Mouse (Mus musculus): ENCODE results near the gene Unk. TPM values are rescaled to one million over a fixed set of nuclear protein-coding genes. Genes with fewer than 3 reads are reported as not detected.

Unk gene
- polyA plus RNA-seq, 1 experiment: 33.9 TPM

- H3K36me3 ChIP-seq (ENCODE audit: control insufficient read depth, insufficient read depth, low read length, poor library complexity, severe bottlenecking): peaks cover 25% of the 10 kb centered on the region
- no peaks in the 10 kb centered on the region; the same call in 1 of the 2 replicates for H3K9me3 ChIP-seq (replicated peaks; ENCODE audit: control insufficient read depth, insufficient read depth, low read length, poor library complexity, severe bottlenecking)
- H3K4me1 ChIP-seq (ENCODE audit: control insufficient read depth, insufficient read depth, low read length): no peaks in the 10 kb centered on the region
- H3K4me3 ChIP-seq (ENCODE audit: low read depth, low read length): no peak overlapping the region
- H3K27ac ChIP-seq (ENCODE audit: insufficient read depth, low read length): peak overlapping the region; percentile 1; the same call in 1 of the 2 replicates
- no peak overlapping the region for H3K9ac ChIP-seq (ENCODE audit: low read depth, poor library complexity, severe bottlenecking)
- H3K27me3 ChIP-seq (ENCODE audit: control insufficient read depth, insufficient read depth, low read length, poor library complexity, severe bottlenecking): no peaks in the 10 kb centered on the region
- TF ChIP-seq EP300 (IDR thresholded peaks at IDR 0.05; ENCODE audit: insufficient read depth, low read depth, low read length): no peak
- no peak for TF ChIP-seq CTCF (IDR thresholded peaks at IDR 0.05; ENCODE audit: low read depth, low read length)
- no peak for TF ChIP-seq POLR2A (IDR thresholded peaks at IDR 0.05; ENCODE audit: insufficient read depth, low read length)
Measured at GRCm38 (mm10) chr11:116042372-116043138, 12.4 kb downstream of the Unk start.

DNA sequence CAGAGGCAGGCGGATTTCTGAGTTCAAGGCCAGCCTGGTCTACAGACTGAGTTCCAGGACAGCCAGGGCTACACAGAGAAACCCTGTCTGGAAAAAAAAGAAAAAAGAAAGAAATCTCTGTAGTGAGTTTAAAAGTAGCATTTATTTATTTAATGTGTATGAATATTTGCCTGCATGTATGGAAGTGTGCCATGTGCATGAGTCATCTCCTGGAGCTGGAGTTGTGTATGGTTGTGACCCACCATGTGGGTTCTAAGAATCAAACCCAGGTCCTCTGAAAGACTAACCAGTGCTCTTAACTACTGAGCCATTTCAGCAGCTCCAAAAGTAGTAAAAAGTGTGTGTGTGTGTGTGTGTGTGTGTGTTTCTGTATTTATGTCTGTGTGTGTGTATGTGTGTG lies 13.2 kb downstream of the Unk start:
- TF ChIP-seq EP300 (IDR thresholded peaks at IDR 0.05; ENCODE audit: insufficient read depth, low read depth, low read length) (no peak), POLR2A (IDR thresholded peaks at IDR 0.05; ENCODE audit: insufficient read depth, low read length) (no peak)
- Histone ChIP-seq H3K27ac (ENCODE audit: insufficient read depth, low read length) (no peak overlapping the region), H3K36me3 (ENCODE audit: control insufficient read depth, insufficient read depth, low read length, poor library complexity, severe bottlenecking) (peaks cover 31% of the 10 kb centered on the region), H3K4me1 (ENCODE audit: control insufficient read depth, insufficient read depth, low read length) (no peaks in the 10 kb centered on the region), H3K4me3 (ENCODE audit: low read depth, low read length) (no peak overlapping the region), H3K9ac (ENCODE audit: low read depth, poor library complexity, severe bottlenecking) (no peak overlapping the region), H3K27me3 (ENCODE audit: control insufficient read depth, insufficient read depth, low read length, poor library complexity, severe bottlenecking) (no peaks in the 10 kb centered on the region), H3K9me3 (replicated peaks; ENCODE audit: control insufficient read depth, insufficient read depth, low read length, poor library complexity, severe bottlenecking) (no peaks in the 10 kb centered on the region; the same call in 1 of the 2 replicates)

- Histone ChIP-seq H3K36me3 (ENCODE audit: control insufficient read depth, insufficient read depth, low read length, poor library complexity, severe bottlenecking) (peaks cover 31% of the 10 kb centered on the region), H3K9me3 (replicated peaks; ENCODE audit: control insufficient read depth, insufficient read depth, low read length, poor library complexity, severe bottlenecking) (no peaks in the 10 kb centered on the region; the same call in 1 of the 2 replicates), H3K4me1 (ENCODE audit: control insufficient read depth, insufficient read depth, low read length) (no peaks in the 10 kb centered on the region), H3K9ac (ENCODE audit: low read depth, poor library complexity, severe bottlenecking) (no peak overlapping the region), H3K4me3 (ENCODE audit: low read depth, low read length) (no peak overlapping the region), H3K27me3 (ENCODE audit: control insufficient read depth, insufficient read depth, low read length, poor library complexity, severe bottlenecking) (no peaks in the 10 kb centered on the region), H3K27ac (ENCODE audit: insufficient read depth, low read length) (no peak overlapping the region)
- TF ChIP-seq POLR2A (IDR thresholded peaks at IDR 0.05; ENCODE audit: insufficient read depth, low read length) (no peak), CTCF (IDR thresholded peaks at IDR 0.05; ENCODE audit: low read depth, low read length) (no peak), EP300 (IDR thresholded peaks at IDR 0.05; ENCODE audit: insufficient read depth, low read depth, low read length) (no peak)
Measured at GRCm38 (mm10) chr11:116045173-116045572, 15.1 kb downstream of the Unk start.

- H3K27me3 ChIP-seq (ENCODE audit: control insufficient read depth, insufficient read depth, low read length, poor library complexity, severe bottlenecking): no peaks in the 10 kb centered on the region
- H3K4me3 ChIP-seq (ENCODE audit: low read depth, low read length): no peak overlapping the region
- H3K36me3 ChIP-seq (ENCODE audit: control insufficient read depth, insufficient read depth, low read length, poor library complexity, severe bottlenecking): peaks cover 42% of the 10 kb centered on the region
- no peak overlapping the region for H3K27ac ChIP-seq (ENCODE audit: insufficient read depth, low read length)
- no peak for TF ChIP-seq CTCF (IDR thresholded peaks at IDR 0.05; ENCODE audit: low read depth, low read length)
- no peak for TF ChIP-seq POLR2A (IDR thresholded peaks at IDR 0.05; ENCODE audit: insufficient read depth, low read length)
- TF ChIP-seq EP300 (IDR thresholded peaks at IDR 0.05; ENCODE audit: insufficient read depth, low read depth, low read length): no peak
- no peak overlapping the region for H3K9ac ChIP-seq (ENCODE audit: low read depth, poor library complexity, severe bottlenecking)
- H3K4me1 ChIP-seq (ENCODE audit: control insufficient read depth, insufficient read depth, low read length): no peaks in the 10 kb centered on the region
- no peaks in the 10 kb centered on the region for H3K9me3 ChIP-seq (replicated peaks; ENCODE audit: control insufficient read depth, insufficient read depth, low read length, poor library complexity, severe bottlenecking)
Measured at GRCm38 (mm10) chr11:116049610-116050009, 19.5 kb downstream of the Unk start.

DNA sequence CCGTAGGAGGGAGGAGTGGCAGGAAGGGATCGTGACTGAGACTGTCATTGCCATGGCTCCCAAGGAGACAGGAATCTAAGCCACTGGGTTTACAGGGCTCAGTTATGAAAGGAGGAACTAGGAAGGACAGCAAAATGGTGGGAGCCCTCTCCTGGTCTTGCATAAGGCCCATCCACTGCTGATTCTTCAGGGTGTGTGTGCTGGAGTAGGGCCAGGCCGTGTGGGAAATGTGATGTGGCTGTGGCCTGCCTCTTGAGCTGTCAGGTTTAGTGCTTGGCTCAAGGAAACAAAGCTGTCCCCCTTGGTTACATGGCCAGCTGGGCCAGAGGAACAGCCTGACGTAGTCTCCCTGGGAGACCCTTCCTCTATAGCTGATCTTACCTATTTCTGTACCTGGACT lies 20.1 kb downstream of the Unk start:
- no peak overlapping the region for H3K9ac ChIP-seq (ENCODE audit: low read depth, poor library complexity, severe bottlenecking)
- H3K4me1 ChIP-seq (ENCODE audit: control insufficient read depth, insufficient read depth, low read length): no peaks in the 10 kb centered on the region
- H3K9me3 ChIP-seq (replicated peaks; ENCODE audit: control insufficient read depth, insufficient read depth, low read length, poor library complexity, severe bottlenecking): no peaks in the 10 kb centered on the region
- no peaks in the 10 kb centered on the region for H3K27me3 ChIP-seq (ENCODE audit: control insufficient read depth, insufficient read depth, low read length, poor library complexity, severe bottlenecking)
- H3K27ac ChIP-seq (ENCODE audit: insufficient read depth, low read length): no peak overlapping the region
- TF ChIP-seq CTCF (IDR thresholded peaks at IDR 0.05; ENCODE audit: low read depth, low read length) (no peak), EP300 (IDR thresholded peaks at IDR 0.05; ENCODE audit: insufficient read depth, low read depth, low read length) (no peak), POLR2A (IDR thresholded peaks at IDR 0.05; ENCODE audit: insufficient read depth, low read length) (no peak)
- H3K36me3 ChIP-seq (ENCODE audit: control insufficient read depth, insufficient read depth, low read length, poor library complexity, severe bottlenecking): peaks cover 46% of the 10 kb centered on the region
- no peak overlapping the region for H3K4me3 ChIP-seq (ENCODE audit: low read depth, low read length)

DNA sequence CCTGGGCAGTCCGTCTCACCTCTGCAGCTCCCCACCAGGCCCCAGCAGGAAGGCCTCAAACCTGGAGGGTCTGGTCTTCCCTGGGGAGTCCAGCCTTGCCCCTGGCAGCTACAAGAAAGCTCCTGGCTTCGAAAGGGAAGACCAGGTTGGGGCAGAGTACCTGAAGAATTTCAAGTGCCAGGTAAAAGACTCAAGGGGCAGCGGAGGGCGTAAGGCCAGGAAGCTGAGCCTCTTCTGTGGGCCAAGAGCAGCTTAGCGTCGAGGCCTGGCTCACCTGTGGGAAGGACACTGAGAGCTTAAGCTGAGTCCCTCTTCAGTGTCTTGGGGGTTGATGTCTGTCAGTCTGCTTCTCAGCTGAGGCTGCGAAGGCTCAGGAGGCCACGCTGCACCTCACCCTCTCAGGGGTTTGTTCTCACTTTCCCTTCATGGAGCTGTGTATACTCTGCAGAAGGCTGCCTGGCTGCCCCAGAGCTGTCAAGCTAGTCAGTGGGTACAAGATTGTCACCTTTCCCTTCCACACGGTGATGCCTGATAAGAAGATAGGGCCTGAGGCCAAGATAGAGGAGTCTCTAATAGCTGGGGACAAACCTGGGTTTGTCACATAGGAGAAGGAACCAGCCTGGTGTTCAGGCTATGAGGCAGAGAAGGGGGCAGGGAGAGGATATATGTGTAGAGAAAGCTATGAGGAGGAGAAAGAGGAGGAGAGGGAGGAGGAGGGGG lies 23.5 kb downstream of the Unk start:
- Histone ChIP-seq H3K27ac (ENCODE audit: insufficient read depth, low read length) (no peak overlapping the region), H3K9me3 (replicated peaks; ENCODE audit: control insufficient read depth, insufficient read depth, low read length, poor library complexity, severe bottlenecking) (no peaks in the 10 kb centered on the region), H3K4me1 (ENCODE audit: control insufficient read depth, insufficient read depth, low read length) (no peaks in the 10 kb centered on the region), H3K36me3 (ENCODE audit: control insufficient read depth, insufficient read depth, low read length, poor library complexity, severe bottlenecking) (peaks cover 46% of the 10 kb centered on the region), H3K4me3 (ENCODE audit: low read depth, low read length) (no peak overlapping the region), H3K27me3 (ENCODE audit: control insufficient read depth, insufficient read depth, low read length, poor library complexity, severe bottlenecking) (no peaks in the 10 kb centered on the region), H3K9ac (ENCODE audit: low read depth, poor library complexity, severe bottlenecking) (no peak overlapping the region)
- TF ChIP-seq EP300 (IDR thresholded peaks at IDR 0.05; ENCODE audit: insufficient read depth, low read depth, low read length) (no peak), CTCF (IDR thresholded peaks at IDR 0.05; ENCODE audit: low read depth, low read length) (no peak), POLR2A (IDR thresholded peaks at IDR 0.05; ENCODE audit: insufficient read depth, low read length) (no peak)
